Mouse (Mus musculus): ENCODE measurements at regions not wholly inside any gene's neighbourhood (a gene's known extent, or its start where the extent isn't known, plus 50 kb on each side); places are given as distances from the start of the nearest gene placed in this dataset.

DNA sequence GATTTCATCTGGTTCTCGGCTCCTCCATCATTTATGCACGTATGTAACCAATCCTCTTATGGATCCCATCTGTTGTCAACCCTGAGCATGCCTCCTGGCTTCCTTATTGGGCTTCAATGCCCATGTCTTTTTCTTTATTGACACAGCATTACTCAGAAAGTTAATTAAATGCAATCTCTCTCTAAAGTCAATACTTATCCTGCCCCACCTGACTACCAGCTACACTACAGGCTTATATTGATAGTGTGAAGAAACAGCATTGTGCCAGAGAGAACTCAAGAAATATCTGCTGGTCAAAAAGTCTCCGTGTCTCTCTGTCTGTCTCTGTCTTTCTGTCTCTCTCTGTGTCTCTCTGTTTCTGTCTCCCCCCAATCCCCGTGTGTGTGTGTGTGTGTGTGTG, 194.7 kb upstream of the Rfx3 start:
- no peak overlapping the region for H3K27ac ChIP-seq
- no peak overlapping the region for H3K4me3 ChIP-seq
- no peaks in the 10 kb centered on the region for H3K4me1 ChIP-seq
- no peaks in the 10 kb centered on the region for H3K27me3 ChIP-seq
- no peak for ATAC-seq (ENCODE audit: borderline replicate concordance, extremely low read depth, low FRiP score, low TSS enrichment)
- WGBS = 86% methylated on average over 4 of the region's 4 CpGs
- H3K9me3 ChIP-seq = no peaks in the 10 kb centered on the region
- H3K36me3 ChIP-seq = no peaks in the 10 kb centered on the region
- H3K4me2 ChIP-seq = no peak overlapping the region
- H3K9ac ChIP-seq = no peak overlapping the region

DNA sequence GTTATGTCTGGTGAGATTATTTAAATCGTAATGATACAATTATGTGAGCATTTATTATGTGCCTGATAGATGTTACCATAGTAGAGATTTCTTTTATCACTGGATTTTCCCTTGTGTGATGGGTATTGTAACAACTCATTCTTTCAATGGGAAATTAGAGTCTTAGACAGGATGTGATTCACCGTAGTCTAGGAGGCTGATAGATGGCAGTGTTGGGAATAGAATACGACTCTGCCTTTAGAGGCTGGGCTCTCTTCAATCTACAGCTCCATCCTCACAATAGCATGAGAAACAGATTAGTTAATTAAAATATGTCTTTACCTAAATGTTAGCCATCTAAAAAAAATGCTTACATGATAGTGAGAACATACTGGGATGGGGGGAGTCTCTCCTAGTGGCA, 192.8 kb upstream of the Rfx3 start:
- Histone ChIP-seq H3K4me3 (no peak overlapping the region), H3K27ac (no peak overlapping the region), H3K4me2 (no peak overlapping the region), H3K4me1 (no peaks in the 10 kb centered on the region), H3K9me3 (no peaks in the 10 kb centered on the region), H3K27me3 (no peaks in the 10 kb centered on the region), H3K36me3 (no peaks in the 10 kb centered on the region), H3K9ac (no peak overlapping the region)
- ATAC-seq (ENCODE audit: borderline replicate concordance, extremely low read depth, low FRiP score, low TSS enrichment) = no peak
- WGBS = 60% methylated on average over 3 of the region's 3 CpGs

DNA sequence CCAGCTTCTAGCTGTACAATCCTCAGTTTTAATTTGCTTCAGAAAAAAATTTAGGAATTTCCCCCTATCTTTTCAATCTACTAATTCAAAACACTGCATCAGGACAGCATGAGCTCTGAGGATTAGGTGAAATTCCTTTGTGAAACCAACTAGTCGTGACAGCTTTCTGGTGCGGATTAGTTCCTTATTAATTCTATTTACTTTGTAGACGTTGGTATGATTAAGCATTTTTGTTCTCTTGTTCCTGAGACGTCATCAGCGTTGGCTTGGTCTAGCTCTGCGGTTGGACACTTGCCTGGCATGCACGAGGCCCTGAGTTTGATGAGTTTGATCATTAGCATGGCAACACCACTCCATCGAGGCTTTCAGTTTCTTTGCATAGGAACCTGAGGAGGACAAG, 188.4 kb upstream of the Rfx3 start:
- no peaks in the 10 kb centered on the region for H3K27me3 ChIP-seq
- no peak overlapping the region for H3K4me3 ChIP-seq
- 49% methylated on average over 8 of the region's 8 CpGs for WGBS

DNA sequence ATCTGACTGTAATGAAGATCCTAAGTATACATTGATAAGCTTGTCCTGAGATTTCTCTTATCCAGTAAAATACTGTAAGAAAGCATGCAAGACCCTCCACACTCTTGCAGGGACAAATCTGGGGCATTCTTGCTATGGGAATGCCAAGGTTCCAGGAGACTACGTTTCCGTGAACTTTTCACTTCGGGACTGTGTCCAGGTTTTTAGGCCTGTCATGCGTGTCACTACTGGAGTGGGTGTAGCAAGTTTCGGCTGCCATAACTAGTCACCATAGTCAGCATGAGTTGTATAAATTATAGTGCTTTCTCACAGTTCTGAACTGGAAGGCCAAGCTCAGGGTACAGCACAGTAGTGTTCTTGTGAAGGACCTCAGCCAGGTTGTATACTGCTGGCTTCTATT, 185.9 kb upstream of the Rfx3 start:
- Histone ChIP-seq H3K4me2 (no peak overlapping the region), H3K36me3 (no peaks in the 10 kb centered on the region), H3K4me3 (no peak overlapping the region), H3K4me1 (no peaks in the 10 kb centered on the region), H3K9me3 (no peaks in the 10 kb centered on the region), H3K27ac (no peak overlapping the region), H3K9ac (no peak overlapping the region), H3K27me3 (no peaks in the 10 kb centered on the region)
- ATAC-seq (ENCODE audit: borderline replicate concordance, extremely low read depth, low FRiP score, low TSS enrichment) = no peak
- 93% methylated on average over 5 of the region's 5 CpGs for WGBS

More for the DNA sequence above, 188.4 kb upstream of the Rfx3 start:
- Histone ChIP-seq H3K36me3 (no peaks in the 10 kb centered on the region), H3K4me2 (no peak overlapping the region), H3K4me1 (no peaks in the 10 kb centered on the region), H3K9me3 (no peaks in the 10 kb centered on the region), H3K27ac (no peak overlapping the region), H3K9ac (no peak overlapping the region)
- ATAC-seq (ENCODE audit: borderline replicate concordance, extremely low read depth, low FRiP score, low TSS enrichment) = no peak

DNA sequence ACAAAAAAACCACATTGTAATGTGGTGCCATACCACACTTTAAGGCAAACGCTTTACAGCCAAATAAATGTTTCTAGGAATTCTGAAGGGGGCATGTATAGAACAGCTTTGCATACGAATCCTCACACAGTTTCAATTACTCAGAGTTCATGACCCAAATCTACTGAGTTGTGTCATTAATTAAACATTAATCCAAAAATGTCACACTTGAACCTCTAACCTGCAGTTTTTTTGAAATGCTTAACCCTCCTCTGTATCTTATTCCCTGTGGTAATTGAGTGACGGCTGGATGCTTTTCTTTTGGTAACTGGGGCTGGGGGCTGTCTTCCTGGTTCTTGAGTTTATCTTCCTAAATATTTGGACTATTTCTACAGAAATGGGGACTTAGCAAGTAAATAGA, 181.3 kb upstream of the Rfx3 start:
- H3K27ac ChIP-seq = no peak overlapping the region
- no peaks in the 10 kb centered on the region for H3K36me3 ChIP-seq
- no peaks in the 10 kb centered on the region for H3K9me3 ChIP-seq
- H3K4me3 ChIP-seq = no peak overlapping the region
- no peaks in the 10 kb centered on the region for H3K27me3 ChIP-seq
- 51% methylated on average over 3 of the region's 3 CpGs for WGBS
- H3K9ac ChIP-seq = no peak overlapping the region
- H3K4me1 ChIP-seq = no peaks in the 10 kb centered on the region
- ATAC-seq (ENCODE audit: borderline replicate concordance, extremely low read depth, low FRiP score, low TSS enrichment) = no peak
- no peak overlapping the region for H3K4me2 ChIP-seq

DNA sequence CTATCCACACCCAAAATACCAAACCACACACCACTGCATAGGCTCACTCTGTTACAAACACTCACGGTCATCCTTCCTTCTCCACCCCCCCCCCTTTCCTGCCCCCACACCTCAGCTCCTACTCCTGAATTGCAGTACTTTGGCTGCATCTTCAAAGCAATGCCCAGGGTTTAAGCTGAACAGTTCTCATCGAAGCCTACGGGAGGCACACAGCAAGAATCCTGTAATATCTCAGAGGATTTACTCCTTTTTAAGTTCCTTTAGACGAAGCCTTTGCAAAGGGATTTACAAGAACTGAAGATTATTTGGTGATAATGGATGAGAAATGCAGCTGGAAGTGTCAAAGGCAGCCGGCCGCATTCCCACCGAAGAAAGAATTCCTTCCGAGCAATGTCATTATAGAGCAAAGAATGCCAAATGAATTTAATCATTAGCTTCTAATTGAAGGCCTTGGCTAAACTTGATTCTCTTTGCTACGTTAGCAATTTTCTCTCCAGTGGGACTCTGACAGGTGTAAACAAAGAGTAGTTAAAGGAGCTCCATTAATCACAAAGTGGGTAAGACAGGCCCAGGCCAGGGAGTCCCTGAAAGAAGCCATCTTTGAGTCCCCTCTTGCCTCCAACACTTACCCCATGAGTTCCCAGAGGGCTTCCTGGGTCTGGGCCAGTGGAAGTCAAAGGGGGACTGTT, 180.6 kb upstream of the Rfx3 start:
- H3K27ac ChIP-seq = no peak overlapping the region
- no peak overlapping the region for H3K4me2 ChIP-seq
- H3K4me3 ChIP-seq = no peak overlapping the region
- no peaks in the 10 kb centered on the region for H3K9me3 ChIP-seq
- H3K4me1 ChIP-seq = no peaks in the 10 kb centered on the region
- no peaks in the 10 kb centered on the region for H3K27me3 ChIP-seq
- no peak for ATAC-seq (ENCODE audit: borderline replicate concordance, extremely low read depth, low FRiP score, low TSS enrichment)
- WGBS = 17% methylated on average over 9 of the region's 9 CpGs
- H3K9ac ChIP-seq = no peak overlapping the region
- H3K36me3 ChIP-seq = no peaks in the 10 kb centered on the region

DNA sequence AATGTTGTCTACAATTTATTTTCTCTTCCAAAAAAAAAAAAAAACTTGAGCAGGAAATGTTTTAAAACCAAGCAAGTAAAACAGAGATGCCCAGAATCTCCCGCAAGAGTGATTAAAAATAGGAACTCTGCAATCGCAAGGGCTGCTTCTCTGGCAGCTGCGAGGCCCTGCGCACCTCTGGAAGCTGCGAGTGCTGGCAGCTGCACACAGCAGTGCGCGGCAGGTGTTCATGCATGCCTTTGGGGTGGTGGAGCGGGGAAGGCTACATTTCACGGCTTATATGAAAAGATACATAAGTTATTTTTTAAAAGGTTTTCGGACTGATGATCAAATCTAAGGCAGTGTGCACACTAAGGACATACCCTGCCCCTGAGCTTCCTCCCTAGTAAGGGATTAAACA, 179.3 kb upstream of the Rfx3 start:
- no peak overlapping the region for H3K4me2 ChIP-seq
- no peak overlapping the region for H3K4me3 ChIP-seq
- no peak overlapping the region for H3K27ac ChIP-seq
- no peaks in the 10 kb centered on the region for H3K9me3 ChIP-seq
- H3K27me3 ChIP-seq = no peaks in the 10 kb centered on the region
- H3K36me3 ChIP-seq = no peaks in the 10 kb centered on the region
- no peak for ATAC-seq (ENCODE audit: borderline replicate concordance, extremely low read depth, low FRiP score, low TSS enrichment)
- no peaks in the 10 kb centered on the region for H3K4me1 ChIP-seq
- 81% methylated on average over 10 of the region's 10 CpGs for WGBS
- H3K9ac ChIP-seq = no peak overlapping the region

DNA sequence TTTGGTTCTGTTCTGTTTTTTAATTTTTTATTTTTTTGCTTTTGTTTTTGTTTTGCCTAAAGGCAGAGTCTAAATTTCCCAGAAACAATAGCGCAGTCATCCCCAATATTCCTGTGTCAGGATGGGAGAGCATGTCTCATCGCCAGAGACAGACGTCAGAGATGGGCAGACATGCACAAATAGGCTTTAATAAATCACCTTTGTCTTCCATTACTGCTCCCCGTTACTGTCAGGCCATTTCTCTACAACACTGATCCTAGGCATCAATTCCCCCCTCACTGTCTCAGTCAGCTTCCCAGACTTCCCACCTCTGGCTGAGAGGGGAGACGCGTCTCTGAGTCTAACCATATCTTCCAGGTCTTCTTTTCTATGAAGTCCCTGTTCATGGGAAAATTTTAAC, 177.4 kb upstream of the Rfx3 start:
- Histone ChIP-seq H3K36me3 (no peaks in the 10 kb centered on the region), H3K4me2 (no peak overlapping the region), H3K27ac (no peak overlapping the region), H3K27me3 (no peaks in the 10 kb centered on the region), H3K9ac (no peak overlapping the region), H3K9me3 (no peaks in the 10 kb centered on the region), H3K4me3 (no peak overlapping the region), H3K4me1 (no peaks in the 10 kb centered on the region)
- no peak for ATAC-seq (ENCODE audit: borderline replicate concordance, extremely low read depth, low FRiP score, low TSS enrichment)
- WGBS = 82% methylated on average over 6 of the region's 6 CpGs

DNA sequence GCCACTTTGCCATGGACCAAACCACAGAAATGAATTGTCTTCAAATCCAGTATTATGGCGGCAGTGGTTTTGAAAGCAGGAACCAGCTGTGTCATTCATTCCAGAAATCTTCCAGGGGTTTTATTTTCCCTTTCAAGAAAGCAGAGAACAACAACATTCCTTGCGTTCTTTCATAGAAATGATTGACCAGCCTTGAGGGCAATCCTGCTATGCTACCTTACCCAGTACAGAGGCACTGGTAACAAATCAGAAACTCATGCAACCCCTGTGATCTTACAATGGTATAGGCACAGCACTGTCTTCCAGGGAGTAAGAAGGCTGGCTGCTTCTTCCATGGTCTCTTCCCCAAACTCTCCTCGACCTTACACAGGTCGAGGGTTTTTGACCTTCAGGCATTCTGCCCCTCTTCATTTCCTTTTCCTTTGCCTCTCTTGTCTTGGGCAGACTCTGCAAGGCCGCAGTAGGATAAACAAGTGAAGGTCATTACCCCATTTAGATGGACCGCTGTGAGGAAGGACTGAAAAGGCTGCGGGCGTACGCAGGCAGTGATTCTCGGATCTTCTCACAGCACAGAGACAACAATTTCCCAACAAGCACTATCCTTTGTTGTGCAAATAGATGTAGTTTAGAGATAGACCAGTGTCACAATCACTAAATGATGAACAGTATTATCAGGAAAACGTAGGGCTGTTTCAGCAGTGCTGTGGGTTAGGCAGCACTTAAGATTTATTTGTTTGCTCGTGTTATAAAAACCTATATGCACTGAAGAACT, 171.6 kb upstream of the Rfx3 start:
- 65% methylated on average over 12 of the region's 12 CpGs for WGBS

DNA sequence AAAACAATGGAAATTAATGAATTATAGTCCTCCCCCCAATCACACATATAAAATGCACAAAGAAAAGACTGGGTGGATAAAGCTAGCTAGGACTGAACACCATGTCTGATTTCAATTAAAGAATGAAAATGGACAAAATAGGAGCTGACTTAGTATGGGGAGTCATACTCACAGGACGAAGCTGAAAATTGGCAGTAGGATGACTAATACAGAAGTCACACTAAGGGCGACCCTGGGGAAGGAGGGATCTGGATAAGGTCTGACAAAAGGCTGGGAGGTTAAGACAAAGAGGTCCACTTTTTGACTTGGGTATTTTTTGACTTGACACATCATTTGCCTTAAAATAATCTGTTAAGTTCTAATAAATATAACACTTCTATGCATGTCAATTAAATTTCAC, 170.2 kb upstream of the Rfx3 start:
- H3K4me2 ChIP-seq = no peak overlapping the region
- no peaks in the 10 kb centered on the region for H3K4me1 ChIP-seq
- H3K27ac ChIP-seq = no peak overlapping the region
- 80% methylated on average over 2 of the region's 2 CpGs for WGBS
- no peak overlapping the region for H3K9ac ChIP-seq
- ATAC-seq (ENCODE audit: borderline replicate concordance, extremely low read depth, low FRiP score, low TSS enrichment) = no peak
- H3K36me3 ChIP-seq = no peaks in the 10 kb centered on the region
- no peaks in the 10 kb centered on the region for H3K27me3 ChIP-seq
- no peak overlapping the region for H3K4me3 ChIP-seq
- no peaks in the 10 kb centered on the region for H3K9me3 ChIP-seq

More for the DNA sequence above, 171.6 kb upstream of the Rfx3 start:
- Histone ChIP-seq H3K9ac (no peak overlapping the region), H3K27ac (no peak overlapping the region), H3K27me3 (no peaks in the 10 kb centered on the region), H3K4me2 (no peak overlapping the region), H3K4me3 (no peak overlapping the region), H3K36me3 (no peaks in the 10 kb centered on the region), H3K9me3 (no peaks in the 10 kb centered on the region), H3K4me1 (no peaks in the 10 kb centered on the region)
- ATAC-seq (ENCODE audit: borderline replicate concordance, extremely low read depth, low FRiP score, low TSS enrichment) = no peak

DNA sequence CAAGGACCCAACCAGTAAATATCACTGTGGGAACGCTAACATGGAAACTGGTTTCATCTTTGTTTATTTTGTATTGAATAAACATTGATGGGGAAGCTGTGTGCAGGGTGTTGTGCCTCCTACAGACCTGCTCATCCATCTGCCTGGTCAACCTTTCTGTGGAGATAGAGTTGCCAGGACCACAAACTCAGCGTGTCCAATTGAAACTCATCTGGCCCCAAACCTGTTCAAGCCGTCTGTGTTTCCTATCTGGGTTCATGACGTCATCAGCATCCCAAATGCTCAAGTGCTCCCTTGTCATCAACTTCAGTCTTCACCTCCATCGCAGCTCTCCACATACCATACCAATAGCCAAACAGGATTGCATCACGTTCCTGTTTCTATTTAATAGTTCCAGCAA, 167.1 kb upstream of the Rfx3 start:
- no peak for ATAC-seq (ENCODE audit: borderline replicate concordance, extremely low read depth, low FRiP score, low TSS enrichment)

DNA sequence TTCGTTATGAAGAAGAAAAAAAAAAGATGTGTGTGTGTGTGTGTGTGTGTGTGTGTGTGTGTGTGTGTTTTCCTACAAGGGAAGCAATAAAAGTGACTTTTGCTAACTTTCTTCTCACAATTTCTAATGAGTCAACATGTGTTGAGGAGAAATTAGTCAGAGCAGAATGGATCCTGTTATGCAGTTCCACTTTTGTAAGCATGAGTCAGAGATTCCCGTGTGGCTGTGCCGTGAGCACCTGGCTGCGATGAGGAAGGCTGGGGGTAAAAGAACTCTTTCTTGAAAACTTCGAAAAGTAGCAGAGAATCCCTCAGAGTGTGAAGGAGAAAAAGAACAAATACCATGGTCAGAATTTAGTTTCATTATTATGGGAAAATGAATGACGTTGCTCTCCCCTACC, 165.9 kb upstream of the Rfx3 start:
- Histone ChIP-seq H3K4me2 (no peak overlapping the region), H3K9ac (no peak overlapping the region), H3K27ac (no peak overlapping the region), H3K9me3 (no peaks in the 10 kb centered on the region), H3K4me3 (no peak overlapping the region), H3K27me3 (no peaks in the 10 kb centered on the region), H3K4me1 (no peaks in the 10 kb centered on the region), H3K36me3 (no peaks in the 10 kb centered on the region)
- no peak for ATAC-seq (ENCODE audit: borderline replicate concordance, extremely low read depth, low FRiP score, low TSS enrichment)
- WGBS = 80% methylated on average over 6 of the region's 6 CpGs

More for the DNA sequence above, 167.1 kb upstream of the Rfx3 start:
- Histone ChIP-seq H3K4me1 (no peaks in the 10 kb centered on the region), H3K36me3 (no peaks in the 10 kb centered on the region), H3K4me3 (no peak overlapping the region), H3K9ac (no peak overlapping the region), H3K4me2 (no peak overlapping the region), H3K9me3 (no peaks in the 10 kb centered on the region), H3K27ac (no peak overlapping the region), H3K27me3 (no peaks in the 10 kb centered on the region)
- WGBS = 72% methylated on average over 6 of the region's 6 CpGs

Measured in lung, embryonic 15.5 days (tissue).